Mouse (Mus musculus): Measurements from ENCODE around the gene Slc19a2.

DNA sequence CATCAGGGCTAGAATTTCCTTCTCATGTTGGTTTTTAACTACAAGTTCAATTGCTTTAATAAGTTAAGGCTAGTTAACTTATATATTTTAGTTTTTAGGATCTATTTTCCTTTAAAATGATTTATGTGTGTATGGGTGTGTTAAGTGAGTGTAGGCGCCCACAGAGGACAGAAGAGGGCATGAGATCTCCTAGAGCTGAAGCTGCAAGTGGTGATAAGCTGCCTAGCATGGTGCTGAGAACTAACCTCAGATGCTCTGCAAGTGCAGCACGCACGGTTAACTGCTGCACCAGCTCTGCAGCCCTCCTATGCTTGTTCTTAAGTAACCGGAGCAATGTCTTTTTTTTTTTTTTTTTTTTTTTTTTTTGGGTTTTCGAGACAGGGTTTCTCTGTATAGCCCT lies 47.6 kb downstream of the Slc19a2 start:
- TF ChIP-seq CTCF (IDR thresholded peaks at IDR 0.05; ENCODE audit: low read depth, low read length) (no peak), GATA1 (IDR thresholded peaks at IDR 0.05; ENCODE audit: borderline replicate concordance, low read length) (no peak), GATA2 (IDR thresholded peaks at IDR 0.05; ENCODE audit: borderline replicate concordance, low read depth, low read length) (no peak), TAL1 (conservative IDR thresholded peaks at IDR 0.05; ENCODE audit: low read depth, low read length) (no peak)
